Mouse (Mus musculus): ENCODE results near the gene Bco2.

Bco2 gene

DNA sequence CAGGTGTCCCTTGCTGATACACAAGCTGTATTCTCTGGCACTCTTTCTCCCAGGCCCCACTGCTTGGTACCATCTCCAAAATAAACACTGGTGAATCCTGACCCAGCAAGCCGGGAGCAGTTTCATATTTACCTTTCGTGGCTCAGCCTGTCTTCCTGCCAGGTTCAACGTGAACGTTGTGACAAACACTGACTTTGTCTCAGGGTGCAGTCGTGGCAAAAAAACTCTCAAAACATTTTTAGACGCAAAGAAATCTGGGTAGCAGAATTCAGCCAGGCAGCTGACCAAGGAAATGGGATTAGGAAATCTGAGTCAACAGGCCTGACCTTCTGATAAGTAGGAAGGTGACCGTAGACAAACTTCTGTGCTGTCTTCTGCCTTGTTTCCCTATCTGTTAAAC, 47.4 kb downstream of the Bco2 start:
- DNase-seq: peak; percentile 47 to 50

DNA sequence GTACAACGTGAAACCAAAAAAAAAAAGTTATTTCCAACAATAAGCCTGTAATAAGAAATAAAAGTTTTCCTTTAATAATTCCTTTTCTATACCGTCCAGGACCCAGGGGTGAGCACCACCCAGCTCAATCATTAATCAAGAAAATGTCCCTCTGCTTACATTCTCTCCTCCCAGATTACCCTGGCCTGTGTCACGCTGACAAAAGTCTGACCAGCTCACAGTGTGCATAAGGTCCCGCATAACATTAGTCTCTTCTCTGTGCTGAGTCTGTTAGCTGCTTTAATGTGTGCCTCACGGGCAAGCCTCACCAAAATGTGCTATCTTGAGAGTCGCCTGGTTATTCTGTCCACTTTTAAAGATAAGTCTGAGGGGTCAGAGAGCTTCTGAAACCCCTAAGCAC, 49.6 kb downstream of the Bco2 start:
- DNase-seq: no peak

DNA sequence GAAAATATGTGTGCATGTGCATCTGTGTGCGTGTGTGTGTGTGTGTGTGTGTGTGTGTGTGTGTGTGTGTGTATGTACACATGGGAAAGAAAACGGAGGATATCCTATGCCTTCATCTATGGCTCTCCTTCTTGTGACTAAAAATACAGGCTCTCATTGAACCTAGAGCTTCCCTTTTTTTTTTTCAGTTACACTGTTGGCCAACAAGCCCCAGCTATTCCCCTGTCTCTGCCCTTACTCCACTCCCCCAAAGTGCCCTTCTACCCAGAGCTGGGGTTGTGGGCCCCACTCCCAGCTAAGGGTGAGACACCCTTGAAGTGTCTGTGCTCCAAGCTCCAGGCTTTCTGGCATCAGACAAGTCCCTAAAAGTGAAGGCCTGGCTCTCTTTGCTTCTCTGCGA, 52.0 kb downstream of the Bco2 start:
- no peak for DNase-seq

DNA sequence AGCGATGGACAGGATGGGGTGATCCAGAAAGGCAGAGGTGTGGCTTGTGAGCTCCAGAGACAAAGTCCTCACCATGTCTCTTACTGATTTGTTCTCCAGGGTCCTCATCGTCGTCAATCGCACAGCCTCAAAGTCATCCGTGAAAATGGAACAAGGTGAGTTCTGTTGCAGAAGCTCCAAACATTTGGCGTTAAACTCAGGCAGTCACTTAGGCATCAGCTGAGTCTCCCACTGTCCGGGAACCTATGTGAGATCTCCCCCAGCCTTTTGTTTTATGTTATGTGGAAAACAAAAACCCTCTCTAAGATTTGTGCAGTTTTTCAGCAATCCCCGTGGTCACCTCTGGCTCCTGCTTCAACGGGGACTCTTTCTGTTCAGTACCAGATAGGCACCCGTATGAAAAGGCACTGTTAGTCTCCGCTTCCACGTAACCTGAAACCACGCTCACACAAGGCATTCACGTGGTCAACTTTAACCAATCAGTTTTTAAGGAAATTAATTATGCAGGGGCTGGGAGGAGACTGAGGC, 53.9 kb downstream of the Bco2 start:
- DNase-seq: peak in 1 of 2 experiments; percentile 10

DNA sequence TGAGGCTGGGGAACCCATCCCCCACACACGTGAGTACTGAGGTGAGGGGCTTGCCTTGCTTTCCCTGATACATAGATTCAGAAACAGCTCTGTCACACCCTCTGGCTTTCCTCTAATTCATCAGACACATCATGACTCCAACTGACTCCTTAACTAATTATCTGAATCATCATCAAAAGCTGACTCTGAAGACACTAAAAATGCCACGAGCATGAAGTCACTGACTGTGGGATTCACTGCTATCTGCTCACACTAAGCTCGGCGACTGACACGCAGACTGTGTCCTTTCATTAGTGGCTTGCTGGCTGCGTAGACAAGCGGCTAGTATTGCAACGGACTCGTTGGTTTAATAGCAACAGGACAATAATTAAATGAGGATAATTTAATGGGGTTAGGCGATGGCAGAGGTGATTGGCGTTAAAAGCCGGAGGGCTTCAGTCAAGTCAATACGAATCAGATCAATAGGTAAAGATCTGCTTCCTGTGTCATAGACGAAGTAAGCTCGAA, 54.5 kb downstream of the Bco2 start:
- no peak for DNase-seq

DNA sequence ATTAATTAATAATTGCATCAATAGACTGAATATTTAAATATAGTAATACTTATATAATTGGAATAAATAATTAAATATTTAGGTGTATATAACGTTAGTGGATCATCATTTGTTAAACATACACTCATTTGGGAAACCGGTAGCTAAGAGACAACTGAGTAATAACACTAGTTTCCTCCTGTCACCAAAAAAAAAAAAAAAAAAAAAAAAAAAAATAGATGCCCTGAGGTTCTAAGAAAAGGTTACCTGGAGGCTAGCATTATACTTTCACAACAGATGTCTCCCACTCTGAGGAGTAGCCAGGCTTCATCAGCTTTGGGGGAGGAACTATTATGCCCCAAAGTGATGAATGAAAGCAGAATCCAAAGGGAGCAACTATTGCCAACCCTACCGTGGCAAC, 55.2 kb downstream of the Bco2 start:
- no peak for DNase-seq

DNA sequence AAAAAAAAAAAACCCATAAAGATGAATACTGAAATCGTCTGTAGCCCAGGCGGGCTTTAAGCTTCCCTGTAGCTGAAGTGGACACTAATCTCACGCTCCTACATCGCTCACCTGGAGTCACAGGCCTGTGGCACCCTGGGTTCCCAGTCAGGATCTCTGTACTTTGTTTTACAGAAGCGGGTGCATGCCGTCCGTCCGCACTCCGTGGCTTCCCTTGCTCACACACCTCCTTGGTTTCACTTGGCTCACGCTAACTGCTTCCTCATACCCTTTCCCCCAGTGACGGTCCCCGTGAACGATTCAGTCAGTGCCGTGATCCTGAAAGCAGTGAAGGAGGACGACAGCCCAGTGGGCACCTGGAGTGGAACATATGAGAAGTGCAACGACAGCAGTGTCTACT, 56.2 kb downstream of the Bco2 start:
- no peak for DNase-seq

DNA sequence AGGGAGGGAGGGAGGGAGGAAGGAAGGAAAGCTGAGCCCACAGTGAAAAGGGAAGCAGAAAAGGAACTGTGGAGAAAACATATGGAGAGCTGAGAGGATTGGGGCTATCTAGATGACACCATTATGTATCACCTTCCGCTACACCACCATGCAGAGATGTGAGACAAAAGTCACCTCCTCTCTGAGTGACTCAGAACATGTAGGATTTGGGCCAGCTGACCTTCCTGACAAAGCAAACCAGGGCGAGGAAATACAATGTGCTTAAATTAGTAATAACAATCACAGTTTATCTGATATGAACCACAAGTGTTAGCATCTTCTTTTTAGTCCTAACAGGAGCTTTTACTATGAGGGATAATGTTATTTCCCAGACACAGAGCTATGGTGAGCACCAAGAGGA, 57.4 kb downstream of the Bco2 start:
- DNase-seq: no peak

DNA sequence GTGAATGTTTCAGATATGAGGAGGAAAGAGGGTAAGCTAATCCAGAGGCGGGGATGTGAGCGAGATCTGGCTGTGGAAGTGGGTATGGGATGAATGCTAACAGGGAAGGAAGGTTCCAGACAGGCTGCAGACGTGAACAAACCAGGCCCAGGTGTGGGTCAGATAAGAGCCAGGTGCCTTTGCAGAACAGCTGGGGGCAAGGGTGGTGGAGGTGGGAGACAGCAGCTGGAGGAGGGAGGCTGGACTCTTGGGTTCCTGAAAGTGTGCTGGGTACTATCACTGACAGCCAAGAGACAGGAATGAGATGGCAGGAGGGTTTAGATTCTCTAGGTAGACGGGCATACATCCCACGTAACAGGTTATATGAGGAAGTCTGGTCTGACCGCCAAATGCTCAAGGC, 57.9 kb downstream of the Bco2 start:
- no peak for DNase-seq

DNA sequence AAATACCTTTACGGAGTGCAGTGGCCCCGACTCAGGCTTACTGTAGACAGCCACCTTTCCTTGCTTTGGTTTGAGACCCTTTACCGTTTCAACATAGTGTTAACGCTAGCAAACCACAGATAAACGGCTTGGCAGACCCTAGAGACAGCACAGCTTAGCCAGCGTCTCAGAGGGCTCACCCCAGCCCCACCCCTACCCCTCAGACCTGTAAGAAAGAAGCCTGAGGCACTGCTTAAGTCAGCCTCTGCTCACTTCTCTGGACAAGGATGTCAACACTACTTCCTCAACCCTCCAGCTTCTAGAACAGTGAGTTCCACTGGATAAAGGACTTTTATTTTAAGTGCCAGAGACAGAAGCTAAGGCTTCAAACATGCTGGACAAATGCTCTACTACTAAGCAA, 58.4 kb downstream of the Bco2 start:
- no peak for DNase-seq

DNA sequence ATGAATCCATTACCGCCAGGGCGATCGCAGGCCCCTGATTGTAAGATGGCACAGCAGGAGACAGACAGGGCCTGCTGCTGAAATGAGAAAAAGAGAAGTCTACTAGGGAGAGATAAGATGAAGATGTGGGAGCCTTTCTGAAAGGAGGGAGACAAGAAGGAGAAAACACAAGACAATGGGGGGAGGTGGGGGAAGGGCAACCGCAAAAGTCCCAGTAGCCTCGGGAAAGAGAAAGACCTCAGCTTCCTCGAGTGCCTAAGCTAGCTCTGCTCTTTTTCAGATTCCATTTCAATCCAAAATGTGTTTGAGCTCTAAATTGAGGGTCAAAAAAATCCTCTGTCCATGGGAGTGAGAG, 58.9 kb downstream of the Bco2 start:
- no peak for DNase-seq

DNA sequence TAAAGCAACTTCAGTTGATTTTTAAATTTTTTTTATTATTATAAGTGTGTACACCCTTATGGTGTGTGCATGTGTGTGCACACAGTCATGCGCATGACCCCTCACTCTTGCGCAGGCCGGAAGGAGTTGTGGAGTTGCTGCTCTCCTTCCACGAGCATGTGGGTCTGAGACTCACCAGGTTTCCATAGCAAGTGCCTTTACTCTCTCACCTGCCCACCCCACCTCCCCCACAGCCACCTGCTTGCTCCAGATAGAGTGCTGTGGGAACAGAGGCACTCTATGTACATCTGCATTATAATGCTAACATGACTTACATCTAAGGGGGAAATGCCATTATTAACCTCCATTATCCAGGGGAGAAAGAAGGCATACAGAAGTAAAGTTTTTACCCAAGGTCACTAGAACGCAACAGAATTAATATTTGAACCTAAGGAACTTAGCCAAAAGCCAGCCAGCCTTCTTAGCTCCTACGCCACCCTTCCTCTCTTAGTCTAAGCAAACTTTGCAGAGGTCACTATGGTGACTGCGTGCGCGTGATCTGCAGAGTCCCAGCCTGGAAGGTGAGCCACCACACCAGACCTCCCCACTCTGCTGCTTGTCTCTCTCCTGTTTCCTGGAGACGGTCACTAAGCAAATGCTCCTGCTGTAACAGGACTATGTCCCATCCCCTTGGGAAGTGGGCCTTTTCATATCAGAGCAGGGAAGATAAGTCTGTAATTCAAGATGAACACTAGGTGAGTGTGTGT, 59.4 kb downstream of the Bco2 start:
- no peak for DNase-seq

DNA sequence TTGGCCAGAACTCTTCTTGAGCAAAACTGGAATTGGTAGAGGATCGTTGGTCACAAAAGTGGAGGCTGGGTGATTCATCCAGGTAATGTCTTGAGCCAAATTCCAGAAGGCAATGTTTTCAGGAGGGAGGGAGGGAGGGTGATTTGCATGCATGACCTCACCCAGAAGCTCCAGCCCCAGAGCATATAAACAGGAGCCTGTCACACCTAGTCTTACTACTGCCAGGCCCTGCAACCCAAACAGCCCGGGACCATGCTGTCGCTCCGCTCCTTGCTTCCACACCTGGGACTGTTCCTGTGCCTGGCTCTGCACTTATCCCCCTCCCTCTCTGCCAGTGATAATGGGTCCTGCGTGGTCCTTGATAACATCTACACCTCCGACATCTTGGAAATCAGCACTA, 60.7 kb downstream of the Bco2 start, which contains the start of gene Plet1:
Plet1 (plus strand) TSS at position 215 of the 400 bp plus-strand sequence.
- no peak for DNase-seq

DNA sequence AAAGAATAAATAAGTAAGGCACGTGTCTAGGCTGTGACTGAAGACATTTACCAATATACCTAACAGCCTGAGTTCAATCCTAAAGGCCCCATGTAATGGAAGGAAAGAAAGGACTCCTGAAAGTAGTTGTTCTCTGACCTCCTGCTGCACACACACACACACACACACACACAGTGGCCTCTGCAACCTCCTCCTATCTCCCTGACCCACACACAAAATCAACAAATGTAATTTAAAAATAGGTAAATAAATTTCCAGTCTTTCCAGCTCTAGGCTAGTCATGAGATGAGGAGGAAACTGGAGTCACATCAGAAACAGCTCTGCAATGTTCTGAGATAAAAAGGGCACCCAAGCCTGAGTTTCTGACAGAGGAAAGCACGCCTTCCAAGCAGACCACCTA, 61.2 kb downstream of the Bco2 start:
- no peak for DNase-seq

DNA sequence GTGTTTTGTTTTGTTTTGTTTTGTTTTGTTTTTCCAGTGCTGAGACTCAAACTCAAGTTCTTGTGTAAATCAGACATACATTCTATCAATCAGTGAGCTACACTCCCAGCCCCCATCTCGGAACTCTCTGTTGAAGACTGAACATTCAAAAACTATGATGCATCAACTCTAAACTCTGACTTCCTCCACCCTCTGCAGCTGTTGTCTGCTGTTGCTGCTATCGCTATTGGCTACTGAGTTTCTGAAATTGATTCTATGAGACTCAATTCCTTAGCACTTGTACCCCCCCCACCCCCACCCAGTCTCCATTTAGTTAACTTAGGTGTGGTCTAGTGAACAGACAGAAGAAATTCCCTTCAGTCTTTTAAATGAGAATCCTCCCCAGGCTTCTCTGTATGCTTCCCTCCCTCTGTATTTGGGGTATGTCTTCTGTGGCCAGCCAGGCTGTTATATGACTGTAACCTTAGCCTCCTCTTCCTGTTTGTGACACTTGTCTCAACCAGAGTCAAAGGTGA, 63.4 kb downstream of the Bco2 start:
- no peak for DNase-seq

DNA sequence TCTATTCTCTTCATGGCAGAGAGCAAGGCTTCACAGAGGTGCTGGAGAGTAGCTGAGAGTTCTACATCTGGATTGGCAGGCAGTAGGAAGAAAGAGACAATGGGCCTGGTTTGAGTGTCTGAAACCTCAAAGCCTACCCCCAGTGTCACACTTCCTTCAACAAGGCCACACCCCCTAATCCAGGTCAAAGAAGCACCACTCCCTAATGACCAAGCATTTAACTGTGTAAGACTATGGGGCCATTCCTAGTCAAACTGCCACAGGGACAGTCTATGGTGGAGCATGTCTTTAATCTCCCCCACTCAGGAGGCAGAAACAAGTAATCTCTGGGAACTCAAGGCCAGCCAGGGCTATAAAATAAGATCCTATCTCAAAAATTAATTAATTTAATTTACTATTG, 64.1 kb downstream of the Bco2 start:
- DNase-seq: no peak

DNA sequence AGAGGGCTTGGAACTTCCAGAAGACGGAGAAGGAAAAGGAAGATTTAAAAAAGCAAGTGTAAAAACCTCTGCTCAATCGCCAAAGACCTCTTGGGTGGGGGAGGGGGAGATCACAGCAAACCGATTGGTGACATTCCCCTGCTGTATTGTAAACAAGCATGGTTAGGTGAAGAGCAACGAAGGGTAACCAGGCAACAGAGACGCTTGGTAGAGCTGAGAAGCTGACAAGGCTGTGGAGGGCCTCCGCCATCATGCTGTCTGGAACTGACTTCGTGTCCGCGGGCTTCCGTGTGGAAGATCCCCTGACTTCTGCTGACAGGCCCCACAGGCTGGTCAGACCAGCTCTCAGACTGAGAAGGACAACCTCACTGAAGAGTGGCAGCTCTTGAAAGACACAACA, 69.5 kb downstream of the Bco2 start:
- peak; percentile 7 to 10 for DNase-seq

Data from cerebellum, postnatal 14 days (tissue).